Mouse (Mus musculus): ENCODE measurements at regions not wholly inside any gene's neighbourhood (a gene's known extent, or its start where the extent isn't known, plus 50 kb on each side); places are given as distances from the start of the nearest gene placed in this dataset.

DNA sequence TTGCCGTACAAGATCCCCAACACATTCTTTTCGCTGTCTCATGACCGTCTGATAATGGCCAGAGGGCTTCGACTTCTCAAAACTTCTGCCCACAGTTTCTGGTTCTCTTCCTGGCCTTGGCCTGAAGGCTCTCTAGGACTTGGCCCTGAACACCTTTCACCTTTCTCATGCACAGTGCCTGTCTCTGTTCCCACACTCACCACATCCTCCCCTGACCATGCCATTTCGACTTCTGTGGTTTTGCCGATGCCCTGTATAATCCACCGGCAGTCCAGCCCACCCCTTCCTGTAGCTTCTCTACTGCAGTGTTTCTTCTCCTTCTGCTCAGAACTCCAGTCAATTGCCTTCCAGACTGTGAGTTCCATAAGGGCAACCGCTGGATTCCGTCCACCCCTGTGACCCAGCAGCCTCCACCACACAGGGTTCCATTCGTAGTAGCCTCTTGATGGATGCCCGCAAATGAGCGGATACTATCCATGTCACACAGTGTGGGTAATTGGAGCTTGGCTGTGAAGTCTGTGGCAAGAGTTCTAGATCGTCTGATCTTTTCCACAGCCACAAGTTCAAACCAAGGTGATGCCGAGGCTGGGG is 53.3 kb upstream of the Cnih3 start:
- DNase-seq (ENCODE audit: low spot score in 2 of 2), result no peak

DNA sequence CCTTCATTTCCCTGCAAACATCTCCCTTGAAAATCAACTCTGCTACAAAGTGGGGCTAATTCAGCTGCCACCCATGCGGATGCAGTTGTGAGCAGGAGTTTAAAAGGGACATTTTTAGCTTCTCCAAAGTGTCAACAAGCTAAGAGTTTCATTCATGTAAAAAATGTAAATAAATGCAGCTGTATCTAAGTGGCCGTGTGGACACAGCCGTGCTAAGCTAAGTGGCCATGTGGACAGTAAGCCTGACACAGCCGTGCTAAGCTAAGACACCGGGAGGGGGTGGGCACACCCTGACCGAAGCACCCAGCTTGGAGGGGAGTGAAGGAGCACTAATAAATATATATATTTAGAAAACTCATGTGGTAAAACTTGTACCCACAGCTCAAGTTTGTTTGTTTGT is 52.6 kb upstream of the Cnih3 start:
- no peak for DNase-seq (ENCODE audit: low spot score in 2 of 2)

DNA sequence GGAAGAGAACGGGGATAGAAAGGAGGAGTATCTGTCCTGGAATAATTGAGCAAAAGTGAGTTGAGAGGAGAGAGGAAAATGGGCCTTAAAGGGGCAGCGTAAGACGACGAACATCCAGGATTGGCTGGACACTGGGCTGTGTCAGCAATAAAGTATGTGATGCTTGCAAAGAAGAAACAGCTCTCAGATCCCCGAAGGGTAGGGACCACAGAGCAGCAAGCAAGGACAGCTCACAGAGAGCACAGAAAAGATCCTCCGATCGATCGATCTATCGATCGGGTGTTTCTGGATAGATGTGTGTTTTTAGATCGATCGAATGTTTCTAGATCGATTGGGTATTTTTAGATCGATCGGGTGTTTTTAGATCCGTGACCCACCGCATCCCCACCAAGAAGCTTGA is 50.3 kb upstream of the Cnih3 start:
- no peak for DNase-seq (ENCODE audit: low spot score in 2 of 2)

Data from adrenal gland, postnatal 4 days (tissue).